Mouse (Mus musculus) spleen, adult 2 months (tissue): ENCODE data around the gene Tex9.

Experiments used
- CTCF ChIP-seq: fragments of 200-500 bp; IDR thresholded peaks from 2 replicates; pipeline ENCODE4 v1.5.1; 2011; ENCODE audit warnings: mild to moderate bottlenecking, inconsistent platforms; ENCODE audit not compliant: insufficient read depth, insufficient read length, insufficient replicate concordance; ENCODE audit errors: extremely low read depth
- POLR2A ChIP-seq: fragments of 200-500 bp; IDR thresholded peaks from 2 replicates; pipeline ENCODE4 v1.6.1; 2011; ENCODE audit warnings: low read depth, low read length, inconsistent platforms

- TF ChIP-seq CTCF (no peak), POLR2A (no peak)
Observed at GRCm38 (mm10) chr9:72462427-72462826, 29.6 kb downstream of the Tex9 start.
